Mouse (Mus musculus): ENCODE measurements at regions not wholly inside any gene's neighbourhood (a gene's known extent, or its start where the extent isn't known, plus 50 kb on each side); places are given as distances from the start of the nearest gene placed in this dataset.

GRCm38 (mm10) chr10:125832764-125833163 is 133.2 kb upstream of the Lrig3 start:
- no peak overlapping the region for H3ac ChIP-seq (ENCODE audit: control insufficient read depth, insufficient read length, low read depth)
- TF ChIP-seq CTCF (IDR thresholded peaks at IDR 0.05; ENCODE audit: control insufficient read depth, insufficient read depth, insufficient read length) (no peak), CEBPB (IDR thresholded peaks at IDR 0.05; ENCODE audit: low read depth) (no peak), USF1 (IDR thresholded peaks at IDR 0.05; ENCODE audit: low read depth) (no peak), MYOG (IDR thresholded peaks at IDR 0.05; ENCODE audit: control insufficient read depth, extremely low read depth, insufficient read length) (no peak), MAX (IDR thresholded peaks at IDR 0.05) (no peak), MYOD1 (IDR thresholded peaks at IDR 0.05; ENCODE audit: control insufficient read depth, insufficient read length, low read depth) (no peak), FOSL1 (IDR thresholded peaks at IDR 0.05; ENCODE audit: insufficient read depth, low read length, poor library complexity, severe bottlenecking) (no peak)
- no peaks in the 10 kb centered on the region for H3K79me3 ChIP-seq (ENCODE audit: low read depth)
- no peak overlapping the region for H3K4me3 ChIP-seq (ENCODE audit: insufficient read depth, poor library complexity, severe bottlenecking)
- no peaks in the 10 kb centered on the region for H3K79me2 ChIP-seq (ENCODE audit: control insufficient read depth, insufficient read depth)
- H3K36me3 ChIP-seq (ENCODE audit: control insufficient read depth, insufficient read depth): no peaks in the 10 kb centered on the region
- H3K27me3 ChIP-seq (ENCODE audit: control insufficient read depth, insufficient read depth, insufficient read length): no peaks in the 10 kb centered on the region

DNA sequence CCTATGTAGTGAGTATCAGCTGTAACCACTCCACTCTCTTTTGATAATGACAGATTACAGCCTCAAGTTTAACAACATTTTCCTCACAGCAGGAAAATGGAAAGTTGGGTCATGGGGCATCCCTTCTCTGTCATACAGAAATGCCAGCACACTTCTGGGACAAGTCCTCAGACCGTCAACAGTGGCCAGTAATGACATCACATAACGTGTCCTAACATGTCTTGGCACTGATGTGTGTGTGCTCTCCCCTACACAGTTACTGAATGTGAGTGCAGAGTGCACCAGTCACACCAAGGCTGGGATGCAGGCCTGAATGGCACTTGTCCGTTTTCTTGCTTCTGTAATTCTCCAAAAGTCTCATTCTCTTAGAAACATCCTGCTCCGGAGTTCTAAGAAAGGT is 132.0 kb upstream of the Lrig3 start:
- H3ac ChIP-seq (ENCODE audit: control insufficient read depth, insufficient read length, low read depth): no peak overlapping the region
- H3K79me3 ChIP-seq (ENCODE audit: low read depth): no peaks in the 10 kb centered on the region
- no peaks in the 10 kb centered on the region for H3K27me3 ChIP-seq (ENCODE audit: control insufficient read depth, insufficient read depth, insufficient read length)
- TF ChIP-seq FOSL1 (IDR thresholded peaks at IDR 0.05; ENCODE audit: insufficient read depth, low read length, poor library complexity, severe bottlenecking): no peak
- no peak for TF ChIP-seq MYOD1 (IDR thresholded peaks at IDR 0.05; ENCODE audit: control insufficient read depth, insufficient read length, low read depth)
- no peak for TF ChIP-seq MAX (IDR thresholded peaks at IDR 0.05)
- TF ChIP-seq CEBPB (IDR thresholded peaks at IDR 0.05; ENCODE audit: low read depth): no peak
- TF ChIP-seq CTCF (IDR thresholded peaks at IDR 0.05; ENCODE audit: control insufficient read depth, insufficient read depth, insufficient read length): no peak
- TF ChIP-seq MYOG (IDR thresholded peaks at IDR 0.05; ENCODE audit: control insufficient read depth, extremely low read depth, insufficient read length): no peak
- TF ChIP-seq USF1 (IDR thresholded peaks at IDR 0.05; ENCODE audit: low read depth): no peak
- no peak overlapping the region for H3K4me3 ChIP-seq (ENCODE audit: insufficient read depth, poor library complexity, severe bottlenecking)
- no peaks in the 10 kb centered on the region for H3K36me3 ChIP-seq (ENCODE audit: control insufficient read depth, insufficient read depth)
- no peaks in the 10 kb centered on the region for H3K79me2 ChIP-seq (ENCODE audit: control insufficient read depth, insufficient read depth)

- no peaks in the 10 kb centered on the region for H3K79me3 ChIP-seq (ENCODE audit: low read depth)
- TF ChIP-seq FOSL1 (IDR thresholded peaks at IDR 0.05; ENCODE audit: insufficient read depth, low read length, poor library complexity, severe bottlenecking) (no peak), USF1 (IDR thresholded peaks at IDR 0.05; ENCODE audit: low read depth) (no peak), CTCF (IDR thresholded peaks at IDR 0.05; ENCODE audit: control insufficient read depth, insufficient read depth, insufficient read length) (no peak), MYOD1 (IDR thresholded peaks at IDR 0.05; ENCODE audit: control insufficient read depth, insufficient read length, low read depth) (no peak), MAX (IDR thresholded peaks at IDR 0.05) (no peak), MYOG (IDR thresholded peaks at IDR 0.05; ENCODE audit: control insufficient read depth, extremely low read depth, insufficient read length) (no peak), CEBPB (IDR thresholded peaks at IDR 0.05; ENCODE audit: low read depth) (no peak)
- H3K27me3 ChIP-seq (ENCODE audit: control insufficient read depth, insufficient read depth, insufficient read length): no peaks in the 10 kb centered on the region
- H3ac ChIP-seq (ENCODE audit: control insufficient read depth, insufficient read length, low read depth): no peak overlapping the region
- H3K79me2 ChIP-seq (ENCODE audit: control insufficient read depth, insufficient read depth): no peaks in the 10 kb centered on the region
- H3K36me3 ChIP-seq (ENCODE audit: control insufficient read depth, insufficient read depth): no peaks in the 10 kb centered on the region
- H3K4me3 ChIP-seq (ENCODE audit: insufficient read depth, poor library complexity, severe bottlenecking): no peak overlapping the region
These were observed 127.0 kb upstream of the Lrig3 start for GRCm38 (mm10) chr10:125838982-125839381.

DNA sequence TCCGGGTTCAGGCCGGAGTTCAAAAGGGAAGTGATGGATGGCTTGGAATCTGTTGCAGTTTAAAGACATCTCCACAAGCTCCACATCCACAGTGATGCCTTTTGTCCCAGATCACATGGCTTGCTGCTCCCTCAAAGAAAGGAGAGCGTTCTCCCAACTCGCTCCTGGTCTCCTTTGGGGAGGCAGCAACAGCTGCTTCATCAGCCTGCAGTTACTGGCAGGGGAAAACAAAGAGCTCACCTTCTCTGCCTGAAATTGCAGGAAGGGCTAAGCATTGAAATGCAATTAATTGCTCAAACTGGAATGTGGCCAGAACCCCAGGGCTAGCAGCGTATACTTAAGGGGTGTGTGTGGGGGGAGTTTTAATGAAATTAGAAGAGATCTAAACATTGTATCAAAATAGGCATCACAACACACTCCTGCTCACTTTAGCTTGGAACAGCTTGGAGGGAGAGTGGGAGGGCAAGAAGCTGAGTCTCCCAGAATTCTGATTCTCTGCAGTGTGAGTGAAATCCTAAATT is 126.3 kb upstream of the Lrig3 start:
- no peaks in the 10 kb centered on the region for H3K36me3 ChIP-seq (ENCODE audit: control insufficient read depth, insufficient read depth)
- H3K4me3 ChIP-seq (ENCODE audit: insufficient read depth, poor library complexity, severe bottlenecking): no peak overlapping the region
- H3ac ChIP-seq (ENCODE audit: control insufficient read depth, insufficient read length, low read depth): no peak overlapping the region
- no peaks in the 10 kb centered on the region for H3K79me2 ChIP-seq (ENCODE audit: control insufficient read depth, insufficient read depth)
- no peaks in the 10 kb centered on the region for H3K79me3 ChIP-seq (ENCODE audit: low read depth)
- TF ChIP-seq MYOG (IDR thresholded peaks at IDR 0.05; ENCODE audit: control insufficient read depth, extremely low read depth, insufficient read length) (no peak), FOSL1 (IDR thresholded peaks at IDR 0.05; ENCODE audit: insufficient read depth, low read length, poor library complexity, severe bottlenecking) (no peak), MYOD1 (IDR thresholded peaks at IDR 0.05; ENCODE audit: control insufficient read depth, insufficient read length, low read depth) (no peak)
- no peaks in the 10 kb centered on the region for H3K27me3 ChIP-seq (ENCODE audit: control insufficient read depth, insufficient read depth, insufficient read length)

DNA sequence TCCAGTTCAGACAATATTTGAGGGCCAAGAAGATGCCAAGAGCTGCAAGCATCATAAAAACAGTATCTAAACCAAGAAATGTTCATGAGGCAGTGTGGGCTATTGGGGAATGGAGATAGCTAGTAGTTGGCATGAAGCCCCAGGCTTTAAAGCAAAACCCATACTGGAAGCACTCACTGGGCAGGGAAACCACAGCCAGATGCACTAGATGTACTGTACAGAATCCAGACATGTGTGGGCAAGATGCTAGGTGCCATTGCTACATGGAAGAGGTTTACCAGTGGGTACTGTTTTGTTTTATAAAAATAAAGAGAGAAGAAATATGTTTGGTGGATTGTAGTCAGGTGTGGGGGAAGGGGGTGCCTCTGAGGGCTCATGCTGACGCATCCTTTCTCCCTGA is 125.6 kb upstream of the Lrig3 start:
- no peaks in the 10 kb centered on the region for H3K79me3 ChIP-seq (ENCODE audit: low read depth)
- no peaks in the 10 kb centered on the region for H3K36me3 ChIP-seq (ENCODE audit: control insufficient read depth, insufficient read depth)
- TF ChIP-seq USF1 (IDR thresholded peaks at IDR 0.05; ENCODE audit: low read depth) (no peak), MYOD1 (IDR thresholded peaks at IDR 0.05; ENCODE audit: control insufficient read depth, insufficient read length, low read depth) (no peak), CTCF (IDR thresholded peaks at IDR 0.05; ENCODE audit: control insufficient read depth, insufficient read depth, insufficient read length) (no peak), MYOG (IDR thresholded peaks at IDR 0.05; ENCODE audit: control insufficient read depth, extremely low read depth, insufficient read length) (no peak), MAX (IDR thresholded peaks at IDR 0.05) (no peak), CEBPB (IDR thresholded peaks at IDR 0.05; ENCODE audit: low read depth) (no peak), FOSL1 (IDR thresholded peaks at IDR 0.05; ENCODE audit: insufficient read depth, low read length, poor library complexity, severe bottlenecking) (no peak)
- H3K79me2 ChIP-seq (ENCODE audit: control insufficient read depth, insufficient read depth): no peaks in the 10 kb centered on the region
- no peaks in the 10 kb centered on the region for H3K27me3 ChIP-seq (ENCODE audit: control insufficient read depth, insufficient read depth, insufficient read length)
- H3ac ChIP-seq (ENCODE audit: control insufficient read depth, insufficient read length, low read depth): no peak overlapping the region
- H3K4me3 ChIP-seq (ENCODE audit: insufficient read depth, poor library complexity, severe bottlenecking): no peak overlapping the region

DNA sequence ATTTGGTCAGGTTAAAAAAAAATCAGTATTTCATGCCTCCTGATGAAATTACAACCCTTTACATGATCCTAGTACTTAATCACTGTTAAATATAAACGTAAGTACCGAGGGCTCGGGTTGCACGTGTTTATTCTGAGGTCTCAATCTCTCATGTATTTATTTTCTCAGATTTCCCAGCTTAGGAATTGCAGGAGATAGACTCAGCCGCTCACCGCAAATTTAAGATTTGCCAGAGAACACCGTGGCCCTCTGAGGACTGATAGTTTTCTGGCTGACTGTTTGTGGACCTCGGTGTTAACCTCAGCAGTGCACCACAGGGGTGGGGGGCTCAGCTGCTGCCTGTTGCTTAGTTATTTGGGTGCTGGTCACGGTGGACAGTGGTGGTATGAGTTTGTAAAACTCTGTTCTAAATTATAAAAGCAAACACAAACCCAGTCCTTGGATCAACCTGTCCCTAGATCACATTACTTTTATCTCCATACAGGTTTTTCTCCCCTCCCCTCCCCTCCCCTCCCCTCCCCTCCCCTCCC is 121.6 kb upstream of the Lrig3 start:
- no peaks in the 10 kb centered on the region for H3K27me3 ChIP-seq (ENCODE audit: control insufficient read depth, insufficient read depth, insufficient read length)
- H3K79me3 ChIP-seq (ENCODE audit: low read depth): no peaks in the 10 kb centered on the region
- no peaks in the 10 kb centered on the region for H3K36me3 ChIP-seq (ENCODE audit: control insufficient read depth, insufficient read depth)
- TF ChIP-seq FOSL1 (IDR thresholded peaks at IDR 0.05; ENCODE audit: insufficient read depth, low read length, poor library complexity, severe bottlenecking): no peak
- TF ChIP-seq CEBPB (IDR thresholded peaks at IDR 0.05; ENCODE audit: low read depth): no peak
- no peak for TF ChIP-seq CTCF (IDR thresholded peaks at IDR 0.05; ENCODE audit: control insufficient read depth, insufficient read depth, insufficient read length)
- no peak for TF ChIP-seq USF1 (IDR thresholded peaks at IDR 0.05; ENCODE audit: low read depth)
- no peak for TF ChIP-seq MYOG (IDR thresholded peaks at IDR 0.05; ENCODE audit: control insufficient read depth, extremely low read depth, insufficient read length)
- TF ChIP-seq MYOD1 (IDR thresholded peaks at IDR 0.05; ENCODE audit: control insufficient read depth, insufficient read length, low read depth): no peak
- TF ChIP-seq MAX (IDR thresholded peaks at IDR 0.05): no peak
- H3K4me3 ChIP-seq (ENCODE audit: insufficient read depth, poor library complexity, severe bottlenecking): no peak overlapping the region
- H3K79me2 ChIP-seq (ENCODE audit: control insufficient read depth, insufficient read depth): no peaks in the 10 kb centered on the region
- H3ac ChIP-seq (ENCODE audit: control insufficient read depth, insufficient read length, low read depth): no peak overlapping the region

All from C2C12 (cell line).